Mouse (Mus musculus): ENCODE data around the gene Stx19.

GRCm38 (mm10) chr16:62773462-62773861, 41.0 kb upstream of the Stx19 start:
- TF ChIP-seq CTCF (IDR thresholded peaks at IDR 0.05; ENCODE audit: low read depth, low read length), result no peak
- no peak for TF ChIP-seq POLR2A (IDR thresholded peaks at IDR 0.05; ENCODE audit: extremely low read depth, insufficient read depth, low read length)

Measured in liver, adult 2 months (tissue).